Mouse (Mus musculus): ENCODE data around the gene Lats1. TPM values are rescaled to one million over a fixed set of nuclear protein-coding genes. Genes with fewer than 3 reads are reported as not detected.

Gene Lats1
- 10 to 100 TPM; 31.1 to 32.1 TPM for total RNA-seq (2021)
- long read RNA-seq, full-length matches to known transcripts: 7 of 15 reads
- long read RNA-seq, partial matches to known transcripts: 8 of 15 reads
- long read RNA-seq, other reads (novel, unspliced or antisense): 0 of 15 reads

GRCm38 (mm10) chr10:7680731-7681301 is at the start of gene Lats1, which contains the start of gene Pcmt1:
TSS of gene Lats1 (plus strand) at chr10:7681214.
TSS of gene Pcmt1 (minus strand) at chr10:7681136.
- DNase-seq (ENCODE audit: low spot score in 2 of 2): peak; percentile 83 to 85

- DNase-seq (ENCODE audit: low spot score in 2 of 2): no peak
Measured at GRCm38 (mm10) chr10:7640366-7640765, 40.6 kb upstream of the Lats1 start.

- DNase-seq (ENCODE audit: low spot score in 2 of 2): no peak
Measured at GRCm38 (mm10) chr10:7645911-7646310, 35.1 kb upstream of the Lats1 start.

GRCm38 (mm10) chr10:7649059-7649458 is 32.0 kb upstream of the Lats1 start:
- DNase-seq (ENCODE audit: low spot score in 2 of 2): no peak

GRCm38 (mm10) chr10:7651057-7651456 is 30.0 kb upstream of the Lats1 start:
- no peak for DNase-seq (ENCODE audit: low spot score in 2 of 2)

GRCm38 (mm10) chr10:7662471-7663141 is 18.4 kb upstream of the Lats1 start:
- no peak for DNase-seq (ENCODE audit: low spot score in 2 of 2)

GRCm38 (mm10) chr10:7663159-7664026 is 17.6 kb upstream of the Lats1 start:
- DNase-seq (ENCODE audit: low spot score in 2 of 2): peak; percentile 91 to 93

GRCm38 (mm10) chr10:7664027-7664526 is 16.9 kb upstream of the Lats1 start:
- no peak for DNase-seq (ENCODE audit: low spot score in 2 of 2)

GRCm38 (mm10) chr10:7664889-7665288 is 16.1 kb upstream of the Lats1 start:
- no peak for DNase-seq (ENCODE audit: low spot score in 2 of 2)

GRCm38 (mm10) chr10:7667342-7667802 is 13.6 kb upstream of the Lats1 start, which contains the start of gene Nup43:
TSS of gene Nup43 (plus strand) at chr10:7667503.
- DNase-seq (ENCODE audit: low spot score in 2 of 2): peak; percentile 85 to 91

GRCm38 (mm10) chr10:7673673-7674072 is 7.3 kb upstream of the Lats1 start:
- no peak for DNase-seq (ENCODE audit: low spot score in 2 of 2)

- DNase-seq (ENCODE audit: low spot score in 2 of 2): peak; percentile 13 to 57
Measured at GRCm38 (mm10) chr10:7681343-7682025, 470 bp downstream of the Lats1 start.

GRCm38 (mm10) chr10:7682249-7682648 is 1.2 kb downstream of the Lats1 start:
- DNase-seq (ENCODE audit: low spot score in 2 of 2): no peak

GRCm38 (mm10) chr10:7686902-7687301 is 5.9 kb downstream of the Lats1 start:
- no peak for DNase-seq (ENCODE audit: low spot score in 2 of 2)

- no peak for DNase-seq (ENCODE audit: low spot score in 2 of 2)
Measured at GRCm38 (mm10) chr10:7695286-7695685, 14.3 kb downstream of the Lats1 start.

GRCm38 (mm10) chr10:7700120-7700519 is 19.1 kb downstream of the Lats1 start:
- no peak for DNase-seq (ENCODE audit: low spot score in 2 of 2)

- DNase-seq (ENCODE audit: low spot score in 2 of 2): peak in 1 of 2 experiments; percentile 60
Measured at GRCm38 (mm10) chr10:7702586-7702985, 21.6 kb downstream of the Lats1 start.

GRCm38 (mm10) chr10:7710121-7710520 is 29.1 kb downstream of the Lats1 start:
- no peak for DNase-seq (ENCODE audit: low spot score in 2 of 2)

GRCm38 (mm10) chr10:7712506-7712905 is 31.5 kb downstream of the Lats1 start:
- DNase-seq (ENCODE audit: low spot score in 2 of 2): no peak

- DNase-seq (ENCODE audit: low spot score in 2 of 2): no peak
Measured at GRCm38 (mm10) chr10:7715056-7715455, 34.0 kb downstream of the Lats1 start.
